Mouse (Mus musculus) kidney, embryonic 16.5 days (tissue): ENCODE measurements around the gene Galp. TPM values are rescaled to one million over a fixed set of nuclear protein-coding genes. Genes with fewer than 3 reads are reported as not detected.
"Not testable (repeated sequence)": the region's sequence is repeated elsewhere in the genome, so short reads cannot be mapped to it uniquely, and the experiment has no call there.

Experiments
- ATAC-seq: fragments of 200-750 bp; cut with Nextera tagmentation; 2 replicates; pipeline ENCODE4 v1.8.0; 2017; ENCODE audit warnings: moderate TSS enrichment; ENCODE audit not compliant: low FRiP score, low TSS enrichment
- H3K27ac ChIP-seq: fragments of 300-500 bp; sonication (generic); 2 replicates; pipeline ENCODE4 v1.5.1; 2014; ENCODE audit warnings: low read length
- H3K27me3 ChIP-seq: fragments of 300-500 bp; sonication (generic); 2 replicates; pipeline ENCODE4 v1.6.1; 2014; ENCODE audit warnings: low read length, control low read depth, mixed read lengths; ENCODE audit not compliant: insufficient read depth
- H3K36me3 ChIP-seq: fragments of 300-500 bp; sonication (generic); 2 replicates; pipeline ENCODE4 v1.6.1; 2014; ENCODE audit warnings: low read length, control low read depth, mixed read lengths; ENCODE audit not compliant: insufficient read depth
- H3K4me1 ChIP-seq: fragments of 300-500 bp; sonication (generic); 2 replicates; pipeline ENCODE4 v1.6.1; 2014; ENCODE audit warnings: low read length, control low read depth, mixed read lengths; ENCODE audit not compliant: insufficient read depth
- H3K4me2 ChIP-seq: fragments of 300-500 bp; sonication (generic); replicated peaks from 2 replicates; pipeline ENCODE4 v1.6.1; 2014; ENCODE audit warnings: low read depth, low read length
- H3K4me3 ChIP-seq: fragments of 300-500 bp; sonication (generic); 2 replicates; pipeline ENCODE4 v1.5.1; 2014; ENCODE audit warnings: mild to moderate bottlenecking, low read length
- H3K9ac ChIP-seq: fragments of 300-500 bp; sonication (generic); replicated peaks from 2 replicates; pipeline ENCODE4 v1.6.1; 2014; ENCODE audit warnings: low read length
- H3K9me3 ChIP-seq: fragments of 300-500 bp; sonication (generic); 2 replicates; pipeline ENCODE4 v1.6.1; 2016; ENCODE audit warnings: low read length, control low read depth
- WGBS: fragments of 180-500 bp; shearing (Covaris S2); extraction: QIAGEN DNeasy Blood & Tissue Kit; methylation state at CpG from one replicate; pipeline ENCODE4 v1.1.7; 2014; 5-methylcytosine and 5-hydroxymethylcytosine counted together
- polyA plus RNA-seq: library from polyadenylated mRNA; unstranded; fragments of >200 nt; fragmentation: Nextera tagmentation; extraction: Ambion mirVana; gene quantifications from 2 replicates; pipeline ENCODE4 v1.2.1, GENCODE M21; 2015

Galp gene
- polyA plus RNA-seq, 1 experiment from 2014 or later, result not detected

- Histone ChIP-seq H3K4me3 (peak overlapping the region; percentile 74), H3K27me3 (no peaks in the 10 kb centered on the region), H3K27ac (peak overlapping the region; percentile 91; the same call in 1 of the 2 replicates), H3K9ac (peak overlapping the region; percentile 75), H3K9me3 (no peaks in the 10 kb centered on the region), H3K4me1 (peaks cover 15% of the 10 kb centered on the region), H3K4me2 (peak overlapping the region; percentile 95), H3K36me3 (peaks cover 8% of the 10 kb centered on the region; the same call in 1 of the 2 replicates)
- peak; percentile 29 for ATAC-seq
- under 1% methylated on average over 27 of the region's 28 CpGs for WGBS
Observed at GRCm38 (mm10) chr7:6172674-6173244, 24.1 kb upstream of the Galp start.

GRCm38 (mm10) chr7:6173872-6174271 lies 23.0 kb upstream of the Galp start:
- H3K9ac ChIP-seq, result no peak overlapping the region
- peaks cover 13% of the 10 kb centered on the region; the same call in 1 of the 2 replicates for H3K36me3 ChIP-seq
- no peaks in the 10 kb centered on the region for H3K27me3 ChIP-seq
- no peak for ATAC-seq
- H3K4me3 ChIP-seq, result no peak overlapping the region
- H3K27ac ChIP-seq, result no peak overlapping the region
- H3K4me2 ChIP-seq, result no peak overlapping the region
- whole genome bisulfite sequencing, result 88% methylated on average over 8 of the region's 8 CpGs
- H3K9me3 ChIP-seq, result no peaks in the 10 kb centered on the region
- H3K4me1 ChIP-seq, result peaks cover 15% of the 10 kb centered on the region

DNA sequence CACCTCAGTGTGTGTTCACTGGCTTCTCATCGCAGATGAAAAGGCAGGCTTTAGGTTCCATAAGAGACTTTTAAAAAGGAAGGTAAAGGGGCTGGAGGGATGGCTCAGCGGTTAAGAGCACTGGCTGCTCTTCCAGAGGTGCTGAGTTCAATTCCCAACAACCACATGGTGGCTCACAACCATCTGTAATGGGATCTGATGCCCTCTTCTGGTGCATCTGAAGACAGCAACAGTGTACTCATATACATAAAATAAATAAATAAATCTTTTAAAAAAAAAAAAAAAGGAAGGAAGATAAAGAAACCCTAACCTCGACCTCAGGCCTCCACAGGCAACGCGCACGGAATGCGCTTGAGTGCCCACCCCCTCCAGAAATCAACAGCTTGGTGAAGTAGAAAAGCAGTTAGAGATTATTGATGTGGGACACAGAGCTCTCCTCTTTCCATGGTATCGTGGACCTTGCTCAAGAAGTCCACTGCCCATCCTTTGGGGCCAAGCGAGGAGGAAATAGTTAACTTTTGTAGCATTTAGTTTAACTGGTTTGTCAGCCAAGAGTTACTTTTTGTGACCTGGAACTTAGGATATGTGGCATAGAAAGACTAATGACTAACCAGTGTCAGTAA lies 22.4 kb upstream of the Galp start:
- Histone ChIP-seq H3K36me3 (peaks cover 16% of the 10 kb centered on the region; the same call in 1 of the 2 replicates), H3K4me1 (peaks cover 15% of the 10 kb centered on the region)
- H3K27ac ChIP-seq, H3K9me3 ChIP-seq, H3K9ac ChIP-seq, H3K27me3 ChIP-seq, H3K4me3 ChIP-seq, H3K4me2 ChIP-seq, ATAC-seq: not testable (repeated sequence)
- 74% methylated on average over 9 of the region's 9 CpGs for WGBS

DNA sequence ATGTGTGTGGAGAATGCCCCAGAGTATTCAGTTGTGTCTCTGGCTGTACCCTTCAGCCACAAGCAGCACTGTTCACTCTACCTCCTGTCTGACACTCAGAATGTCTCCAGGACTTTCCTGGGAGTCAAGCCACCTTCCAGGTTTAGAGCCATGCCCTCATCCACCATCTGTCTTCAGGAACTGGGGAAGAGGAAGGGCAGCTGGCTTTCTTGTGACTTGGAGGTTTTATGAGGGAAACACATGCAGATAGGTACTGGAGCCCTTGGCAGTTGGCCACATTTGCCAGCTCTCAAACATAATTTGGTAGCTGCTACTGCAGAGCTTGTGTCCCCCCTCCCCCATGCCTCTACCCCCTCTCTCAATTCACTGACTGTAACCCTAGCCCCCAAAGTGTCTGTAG lies 17.9 kb upstream of the Galp start:
- H3K4me2 ChIP-seq, result no peak overlapping the region
- ATAC-seq, result no peak
- no peak overlapping the region for H3K27ac ChIP-seq
- no peaks in the 10 kb centered on the region for H3K27me3 ChIP-seq
- peaks cover 28% of the 10 kb centered on the region for H3K36me3 ChIP-seq
- H3K4me3 ChIP-seq, result no peak overlapping the region
- no peaks in the 10 kb centered on the region; the same call in 1 of the 2 replicates for H3K4me1 ChIP-seq
- no peak overlapping the region for H3K9ac ChIP-seq
- no peaks in the 10 kb centered on the region for H3K9me3 ChIP-seq

DNA sequence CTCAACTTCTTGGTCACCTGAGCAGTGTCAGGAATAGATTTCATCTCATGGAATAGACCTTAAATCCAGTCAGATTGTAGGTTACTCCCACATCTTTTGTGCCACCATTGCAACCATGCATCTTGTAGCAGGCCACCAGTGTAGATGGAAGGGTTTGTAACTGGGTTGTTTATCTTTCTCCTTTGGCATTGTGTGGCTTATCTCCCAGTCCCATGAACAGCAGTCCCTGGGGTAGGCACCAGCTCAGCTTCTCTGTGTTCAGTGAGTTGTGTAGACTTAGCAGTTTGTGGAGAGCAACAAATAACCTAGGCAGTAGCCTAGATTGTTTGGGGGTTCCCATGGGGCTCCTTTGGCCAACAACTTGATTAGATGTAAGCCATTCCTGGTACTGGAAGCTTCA lies 14.0 kb upstream of the Galp start:
- no peak overlapping the region for H3K27ac ChIP-seq
- H3K4me1 ChIP-seq, result no peaks in the 10 kb centered on the region; the same call in 1 of the 2 replicates
- H3K27me3 ChIP-seq, result no peaks in the 10 kb centered on the region
- H3K4me2 ChIP-seq, result no peak overlapping the region
- no peak for ATAC-seq
- H3K36me3 ChIP-seq, result peaks cover 52% of the 10 kb centered on the region
- 0 out of 2 replicates have a peak, but pooled peaks cover 4% of the 10 kb centered on the region for H3K9me3 ChIP-seq
- H3K9ac ChIP-seq, result no peak overlapping the region
- no peak overlapping the region for H3K4me3 ChIP-seq

- Histone ChIP-seq H3K9me3 (0 out of 2 replicates have a peak, but pooled peaks cover 4% of the 10 kb centered on the region), H3K4me3 (no peak overlapping the region), H3K27ac (no peak overlapping the region), H3K4me2 (no peak overlapping the region), H3K4me1 (no peaks in the 10 kb centered on the region; the same call in 1 of the 2 replicates), H3K27me3 (no peaks in the 10 kb centered on the region), H3K9ac (no peak overlapping the region), H3K36me3 (peaks cover 55% of the 10 kb centered on the region)
- ATAC-seq, result peak; percentile 39; the same call in 1 of the 2 replicates
- 88% methylated on average over 19 of the region's 19 CpGs for WGBS
Observed at GRCm38 (mm10) chr7:6183802-6184201, 13.1 kb upstream of the Galp start.

DNA sequence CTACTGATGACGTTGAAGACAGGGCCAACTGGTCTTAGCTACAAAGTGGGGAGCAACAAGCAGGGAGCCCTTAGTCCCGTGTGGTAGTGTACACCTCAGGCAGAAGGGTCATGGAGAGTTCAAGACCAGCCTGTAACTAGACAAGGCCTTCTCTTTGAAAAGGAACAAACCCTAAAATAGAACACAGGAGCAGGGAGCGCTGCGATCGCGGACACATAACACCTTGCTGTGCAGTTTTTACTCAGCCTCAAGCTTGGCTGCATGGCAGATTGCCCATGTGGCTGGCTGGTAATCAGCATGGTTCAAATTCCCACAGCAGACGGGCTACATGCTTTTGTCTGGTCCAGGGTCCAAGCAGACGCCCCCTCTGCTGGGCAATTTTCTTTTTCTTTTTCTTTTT lies 12.4 kb upstream of the Galp start:
- WGBS, result 87% methylated on average over 8 of the region's 8 CpGs
- H3K9me3 ChIP-seq, result 0 out of 2 replicates have a peak, but pooled peaks cover 4% of the 10 kb centered on the region
- H3K36me3 ChIP-seq, result peaks cover 58% of the 10 kb centered on the region

GRCm38 (mm10) chr7:6185391-6185790 lies 11.5 kb upstream of the Galp start:
- Histone ChIP-seq H3K36me3 (peaks cover 67% of the 10 kb centered on the region), H3K4me2 (no peak overlapping the region), H3K4me3 (no peak overlapping the region), H3K27ac (no peak overlapping the region), H3K9ac (no peak overlapping the region), H3K9me3 (0 out of 2 replicates have a peak, but pooled peaks cover 4% of the 10 kb centered on the region), H3K4me1 (no peaks in the 10 kb centered on the region; the same call in 1 of the 2 replicates), H3K27me3 (no peaks in the 10 kb centered on the region)
- no peak for ATAC-seq
- WGBS, result 100% methylated on average over 1 of the region's 1 CpGs

More for the DNA sequence above, 12.4 kb upstream of the Galp start:
- Histone ChIP-seq H3K27ac (no peak overlapping the region), H3K4me3 (no peak overlapping the region), H3K9ac (no peak overlapping the region), H3K27me3 (no peaks in the 10 kb centered on the region), H3K4me1 (no peaks in the 10 kb centered on the region; the same call in 1 of the 2 replicates), H3K4me2 (no peak overlapping the region)
- no peak for ATAC-seq

DNA sequence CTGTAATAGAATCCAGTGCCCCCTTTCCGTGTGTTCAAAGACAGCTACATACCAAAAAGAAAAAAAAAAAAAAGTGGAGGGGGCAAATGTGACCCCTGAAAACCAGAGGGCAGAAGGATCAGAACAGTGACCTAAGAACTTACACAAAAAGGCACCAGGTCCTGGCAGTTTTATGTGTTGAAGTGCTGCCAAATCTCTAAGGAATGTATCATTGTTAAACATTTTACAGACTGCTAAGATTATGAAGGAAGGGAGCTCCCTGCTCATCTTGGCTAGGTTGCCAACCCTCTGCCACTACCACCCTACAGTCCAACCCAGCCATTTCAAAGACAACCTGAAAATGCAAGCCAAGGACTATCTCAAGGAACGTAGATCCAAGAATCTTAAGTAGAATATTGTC lies 10.7 kb upstream of the Galp start:
- Histone ChIP-seq H3K27ac (no peak overlapping the region), H3K9ac (no peak overlapping the region), H3K4me3 (no peak overlapping the region), H3K4me1 (no peaks in the 10 kb centered on the region; the same call in 1 of the 2 replicates), H3K9me3 (0 out of 2 replicates have a peak, but pooled peaks cover 4% of the 10 kb centered on the region), H3K36me3 (peaks cover 63% of the 10 kb centered on the region), H3K4me2 (no peak overlapping the region), H3K27me3 (no peaks in the 10 kb centered on the region)
- no peak for ATAC-seq
- WGBS, result 90% methylated on average over 2 of the region's 2 CpGs

GRCm38 (mm10) chr7:6186756-6187155 lies 10.1 kb upstream of the Galp start:
- Histone ChIP-seq H3K4me1 (no peaks in the 10 kb centered on the region; the same call in 1 of the 2 replicates), H3K4me3 (no peak overlapping the region), H3K9me3 (0 out of 2 replicates have a peak, but pooled peaks cover 4% of the 10 kb centered on the region), H3K27ac (no peak overlapping the region), H3K4me2 (no peak overlapping the region), H3K36me3 (peaks cover 60% of the 10 kb centered on the region), H3K9ac (no peak overlapping the region), H3K27me3 (no peaks in the 10 kb centered on the region)
- WGBS, result 40% methylated on average over 2 of the region's 2 CpGs
- peak; percentile 37; the same call in 1 of the 2 replicates for ATAC-seq
